Mouse (Mus musculus) gastrocnemius, postnatal 25 days (tissue): ENCODE data around the gene A630023A22Rik. TPM values are rescaled to one million over a fixed set of nuclear protein-coding genes. Genes with fewer than 3 reads are reported as not detected.

Experiments used
- DNase-seq: peaks from one replicate; pipeline ENCODE4 v3.0.0; 2022
- long read RNA-seq, 2 experiments: library from polyadenylated mRNA; stranded (forward); transcript quantifications; one replicate each; pipeline ENCODE4 v2.0.0; 2021
- total RNA-seq, 2 experiments: library from RNA; stranded (reverse); gene quantifications; 1 replicate in 1 of 2; 2 replicates in 1 of 2; pipeline ENCODE4 v1.2.3; 2021

A630023A22Rik gene
- total RNA-seq, result not detected
- long read RNA-seq, experiment 1, result 0 reads
- long read RNA-seq, experiment 2, result 0 reads

DNA sequence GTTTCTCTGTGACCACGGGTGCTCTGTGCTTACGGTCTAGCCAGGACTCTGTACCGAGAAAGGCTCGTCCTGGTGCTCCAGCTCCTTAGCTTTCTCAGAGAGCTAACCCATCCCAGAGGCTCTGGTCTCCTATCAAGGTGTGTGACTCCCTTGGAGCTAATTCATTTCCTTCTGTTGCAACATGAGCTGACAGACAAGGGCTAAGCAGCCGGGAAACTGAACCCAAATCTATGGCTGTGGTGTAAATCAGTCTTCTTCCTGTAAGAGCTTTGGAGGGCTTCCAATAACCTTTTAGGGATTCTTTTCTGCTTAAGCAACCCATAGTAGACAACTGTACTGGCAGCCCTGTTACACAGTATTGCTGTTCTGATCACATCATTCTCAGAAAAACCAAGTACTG, at the start of gene A630023A22Rik:
TSS of gene A630023A22Rik (minus strand) at position 154 of the 400 bp plus-strand sequence.
- no peak for DNase-seq

- peak; percentile 65 for DNase-seq
Measured at GRCm38 (mm10) chr14:34152342-34152741, 49.8 kb upstream of the A630023A22Rik start, which contains the start of gene Npy4r. Gene Npy4r (minus strand): TSS chr14:34152489.

GRCm38 (mm10) chr14:34142915-34143314, 40.4 kb upstream of the A630023A22Rik start:
- DNase-seq, result no peak

GRCm38 (mm10) chr14:34142316-34142715, 39.8 kb upstream of the A630023A22Rik start:
- DNase-seq, result no peak

DNA sequence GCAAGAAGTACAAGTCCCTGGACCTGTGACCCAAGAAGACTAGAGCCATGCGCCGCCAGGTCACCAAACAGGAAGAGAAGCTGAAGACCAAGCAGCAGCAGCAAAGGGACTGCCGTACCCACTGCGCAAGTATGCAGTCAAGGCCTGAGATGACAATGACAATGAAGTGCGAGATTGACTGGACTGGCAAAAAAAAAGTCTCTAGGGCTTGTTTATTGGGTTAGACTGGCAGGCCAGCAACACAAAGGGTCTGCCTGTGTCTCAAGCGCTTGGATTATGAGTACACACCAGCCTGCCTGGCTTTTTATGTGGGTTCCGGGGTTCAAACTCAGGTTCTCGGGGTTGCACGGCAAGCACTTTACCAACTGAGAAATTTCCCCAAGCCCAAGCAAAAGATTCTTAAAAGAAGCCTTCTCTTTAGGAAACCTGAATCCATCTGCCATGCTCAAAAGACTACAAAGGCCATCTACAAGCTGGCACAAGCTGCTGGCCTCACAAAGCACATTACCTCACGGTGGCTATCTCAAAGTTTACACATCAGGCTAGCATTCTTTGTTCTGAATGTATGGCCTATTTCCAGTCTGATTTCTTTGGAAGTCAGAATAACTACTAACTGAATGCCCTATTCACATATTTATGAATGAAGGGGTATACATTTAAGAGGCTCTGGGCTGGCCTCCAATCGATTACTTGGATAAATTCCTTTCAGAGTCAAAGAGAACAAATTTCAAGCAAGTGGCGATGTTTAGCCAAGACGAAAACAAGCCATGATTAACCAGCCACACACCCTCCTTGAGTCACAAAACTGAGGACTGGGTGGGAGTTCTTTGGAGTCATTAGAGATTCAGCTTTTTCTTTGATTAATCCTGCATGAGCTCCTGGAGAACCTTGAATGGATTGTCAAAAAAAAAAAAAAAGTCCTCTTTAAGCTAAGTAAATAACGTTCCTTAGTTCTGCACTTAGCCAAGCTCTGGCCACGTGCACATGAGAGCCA, 37.4 kb upstream of the A630023A22Rik start:
- DNase-seq, result no peak

DNA sequence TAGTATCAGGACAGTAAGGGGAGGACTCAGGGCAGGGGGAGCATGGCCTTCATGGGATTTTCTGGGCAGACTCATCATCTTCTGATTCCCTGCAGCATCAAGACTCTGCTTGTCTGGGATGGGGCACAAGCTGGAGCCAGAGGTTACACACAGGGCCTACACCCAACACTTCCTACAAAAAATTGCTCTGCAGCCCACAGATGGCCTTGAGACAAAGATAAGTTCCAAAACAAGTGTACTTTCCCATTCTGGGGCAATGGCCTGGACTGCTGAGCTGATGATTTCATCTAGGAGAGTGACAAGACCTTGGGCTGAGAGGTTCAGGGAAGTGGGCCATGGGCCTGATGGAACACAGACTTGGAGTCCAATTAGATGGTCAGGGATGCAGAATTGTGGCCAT, 32.8 kb upstream of the A630023A22Rik start:
- no peak for DNase-seq

DNA sequence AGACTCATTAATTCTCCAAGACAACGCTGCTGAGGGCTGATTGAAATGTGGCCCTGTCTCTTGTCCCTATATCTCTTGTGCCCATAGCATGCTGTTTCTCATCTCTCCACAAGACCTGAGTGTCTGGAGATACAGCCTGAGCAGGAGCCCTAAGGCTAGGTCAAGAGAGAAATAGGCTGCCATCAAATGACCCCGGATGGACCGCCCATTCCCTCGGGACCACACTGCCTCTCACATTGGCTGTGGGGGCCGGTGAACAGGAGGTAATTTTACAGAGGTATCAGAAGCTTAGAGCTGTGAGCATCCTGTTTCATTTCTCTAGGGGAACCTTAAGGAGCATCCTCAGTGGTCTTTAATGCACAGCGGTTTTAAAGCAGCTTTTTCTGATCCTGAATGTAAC, 28.7 kb upstream of the A630023A22Rik start:
- DNase-seq, result no peak

GRCm38 (mm10) chr14:34121691-34122090, 19.1 kb upstream of the A630023A22Rik start:
- DNase-seq, result no peak

DNA sequence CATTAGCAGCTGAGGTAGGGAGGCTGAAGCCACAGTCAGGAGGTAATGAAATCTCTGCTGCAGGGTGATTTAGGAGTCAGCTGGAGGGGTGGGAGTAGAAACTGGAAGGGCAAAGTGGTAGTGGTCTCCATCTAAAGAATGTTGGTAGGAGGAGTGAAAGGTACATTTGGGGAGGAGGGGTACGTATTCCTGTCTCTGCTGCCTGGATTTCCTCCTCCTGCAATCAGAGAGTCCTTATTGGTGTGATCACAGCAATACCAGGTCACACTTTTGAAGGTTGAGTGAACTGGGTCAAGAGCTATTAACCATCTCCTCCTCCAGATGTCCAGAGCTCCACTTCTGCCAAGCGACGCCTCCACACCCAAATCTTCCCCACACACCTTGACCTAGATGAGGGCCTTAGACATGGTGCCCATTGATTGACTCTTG, 18.4 kb upstream of the A630023A22Rik start:
- DNase-seq, result no peak

DNA sequence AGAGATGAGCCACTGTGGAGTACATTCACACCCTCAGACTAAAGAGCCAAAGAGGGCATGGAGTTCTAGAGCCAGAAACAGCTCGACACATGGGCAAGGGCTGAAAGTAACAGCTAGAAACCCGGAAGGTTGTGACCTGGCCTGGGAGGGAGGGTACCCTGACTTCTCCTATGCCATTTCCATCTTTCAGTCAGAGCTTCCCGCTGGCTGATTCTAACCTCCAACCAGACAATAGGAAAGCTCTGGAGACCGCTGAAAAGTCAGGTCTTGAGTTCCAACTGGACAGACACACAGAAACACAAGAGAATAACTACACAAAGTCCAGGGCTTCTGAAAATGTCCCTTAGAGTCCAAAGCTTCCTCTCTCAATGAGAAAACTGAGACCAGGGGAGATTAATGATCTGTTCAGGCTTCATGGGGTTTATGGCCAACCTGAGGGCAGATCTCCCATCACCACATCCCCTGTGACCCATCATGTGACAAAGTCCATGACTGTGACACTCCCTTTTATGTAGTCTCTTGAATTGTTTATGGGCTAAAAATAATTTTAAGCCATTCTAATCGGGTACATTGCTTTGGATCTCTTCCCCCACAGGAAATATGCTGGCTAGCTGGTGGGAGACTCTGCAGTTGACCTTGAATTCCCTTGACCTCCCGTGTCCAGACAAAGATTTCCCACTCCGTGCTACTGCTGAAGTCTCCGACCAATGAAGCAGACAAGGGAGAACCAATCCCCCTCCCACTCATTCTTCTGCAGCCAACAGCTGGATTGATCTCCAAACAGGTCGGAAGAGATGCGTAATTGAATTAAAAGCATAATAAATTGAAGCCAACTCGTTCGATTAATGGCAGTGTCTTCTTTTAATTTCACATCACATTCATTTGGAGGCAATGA, 17.7 kb upstream of the A630023A22Rik start:
- no peak for DNase-seq

DNA sequence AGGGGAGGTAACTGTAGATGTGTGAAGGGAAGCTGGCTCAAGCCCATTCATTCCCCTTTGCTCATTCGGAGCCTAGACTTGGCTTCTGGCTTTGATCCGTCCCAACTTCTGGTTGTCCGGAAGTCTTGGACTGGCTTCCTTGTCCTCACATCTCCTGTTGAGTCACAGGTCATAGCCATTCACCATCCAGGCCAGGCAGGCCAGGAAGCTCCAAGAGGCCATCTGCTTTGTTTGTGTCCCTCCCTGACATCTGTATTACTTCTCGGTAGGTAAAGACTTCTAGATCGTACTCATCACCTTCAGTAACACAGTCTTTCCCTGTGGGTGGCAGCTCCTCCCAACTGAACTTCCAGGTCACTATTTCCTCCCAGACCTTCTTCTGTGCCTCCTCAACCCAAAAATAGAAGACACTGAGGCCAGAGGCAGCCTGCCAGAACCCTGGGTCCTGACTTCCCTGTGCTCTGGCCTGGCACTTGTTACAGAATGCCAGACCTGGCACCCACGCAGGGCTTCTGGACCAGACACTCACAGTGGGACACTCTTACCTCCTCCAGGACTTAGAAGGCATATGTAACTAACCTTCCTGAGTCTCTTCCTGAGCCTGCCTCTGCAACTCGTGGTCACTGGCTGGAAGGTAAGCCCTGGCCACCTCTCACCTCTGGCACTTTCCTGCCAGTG, 16.6 kb upstream of the A630023A22Rik start:
- no peak for DNase-seq

- DNase-seq, result no peak
Measured at GRCm38 (mm10) chr14:34114311-34114710, 11.8 kb upstream of the A630023A22Rik start.

- no peak for DNase-seq
Measured at GRCm38 (mm10) chr14:34107594-34107993, 5.0 kb upstream of the A630023A22Rik start.

- DNase-seq, result no peak
Measured at GRCm38 (mm10) chr14:34106389-34107062, 4.0 kb upstream of the A630023A22Rik start.

- peak; percentile 61 for DNase-seq
Measured at GRCm38 (mm10) chr14:34104892-34105291, 2.3 kb upstream of the A630023A22Rik start.

- DNase-seq, result no peak
Measured at GRCm38 (mm10) chr14:34103855-34104254, 1.3 kb upstream of the A630023A22Rik start.

GRCm38 (mm10) chr14:34096161-34096560, 6.4 kb downstream of the A630023A22Rik start:
- no peak for DNase-seq

GRCm38 (mm10) chr14:34092856-34093255, 9.7 kb downstream of the A630023A22Rik start:
- DNase-seq, result no peak

DNA sequence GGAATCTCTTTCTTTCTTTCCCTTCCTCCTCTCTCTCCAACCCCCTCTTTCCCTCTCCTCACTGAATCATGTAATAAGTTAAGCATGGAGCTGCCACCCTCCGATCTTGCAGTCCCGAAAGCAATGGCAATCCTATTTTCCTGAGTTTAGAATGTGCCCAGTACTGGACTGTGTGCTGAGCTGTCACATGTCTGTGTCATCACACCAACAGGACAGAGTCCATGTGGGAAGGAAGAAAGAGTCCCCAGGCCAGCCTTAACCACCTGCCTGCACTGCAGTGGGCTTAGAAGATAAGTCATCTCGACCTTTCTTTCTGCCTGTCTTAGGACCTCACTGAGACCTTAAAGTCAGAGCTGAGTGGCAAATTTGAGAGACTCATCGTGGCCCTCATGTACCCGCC, 11.1 kb downstream of the A630023A22Rik start:
- DNase-seq, result no peak

GRCm38 (mm10) chr14:34089796-34090195, 12.8 kb downstream of the A630023A22Rik start:
- DNase-seq, result no peak

- no peak for DNase-seq
Measured at GRCm38 (mm10) chr14:34087856-34088398, 14.6 kb downstream of the A630023A22Rik start.
